Mouse (Mus musculus) hindbrain, embryonic 13.5 days (tissue): Measurements from ENCODE around the gene Afg1l. TPM values are rescaled to one million over a fixed set of nuclear protein-coding genes. Genes with fewer than 3 reads are reported as not detected.

ENCODE experiments used
- ATAC-seq: fragments of 200-750 bp; cut with Nextera tagmentation; 2 replicates; pipeline ENCODE4 v1.8.0; 2017; ENCODE audit warnings: moderate TSS enrichment; ENCODE audit not compliant: low FRiP score
- H3K27ac ChIP-seq: fragments of 300-500 bp; sonication (generic); 2 replicates; pipeline ENCODE4 v1.5.1; 2015; ENCODE audit warnings: inconsistent platforms, mild to moderate bottlenecking, moderate library complexity
- H3K27me3 ChIP-seq: fragments of 300-500 bp; sonication (generic); 2 replicates; pipeline ENCODE4 v1.6.1; 2015; ENCODE audit warnings: mild to moderate bottlenecking, inconsistent platforms
- H3K36me3 ChIP-seq: fragments of 300-500 bp; sonication (generic); 2 replicates; pipeline ENCODE4 v1.6.1; 2015; ENCODE audit warnings: mild to moderate bottlenecking, inconsistent platforms
- H3K4me1 ChIP-seq: fragments of 300-500 bp; sonication (generic); replicated peaks from 2 replicates; pipeline ENCODE4 v1.6.1; 2015; ENCODE audit warnings: inconsistent platforms
- H3K4me2 ChIP-seq: fragments of 300-500 bp; sonication (generic); 2 replicates; pipeline ENCODE4 v1.6.1; 2015; ENCODE audit warnings: inconsistent platforms, mild to moderate bottlenecking, moderate library complexity
- H3K4me3 ChIP-seq: fragments of 300-500 bp; sonication (generic); 2 replicates; pipeline ENCODE4 v1.5.1; 2015; ENCODE audit warnings: mild to moderate bottlenecking, inconsistent platforms
- H3K9ac ChIP-seq: fragments of 300-500 bp; sonication (generic); 2 replicates; pipeline ENCODE4 v1.6.1; 2015; ENCODE audit warnings: mild to moderate bottlenecking, inconsistent platforms
- H3K9me3 ChIP-seq: fragments of 300-500 bp; sonication (generic); 2 replicates; pipeline ENCODE4 v1.6.1; 2016; ENCODE audit warnings: inconsistent platforms
- WGBS: fragments of 180-500 bp; shearing (Covaris S2); methylation state at CpG from one replicate; pipeline ENCODE4 v1.1.7; 2015; 5-methylcytosine and 5-hydroxymethylcytosine counted together
- polyA plus RNA-seq: library from polyadenylated mRNA; unstranded; fragments of >200 nt; fragmentation: Nextera tagmentation; extraction: Ambion mirVana; gene quantifications from 2 replicates; pipeline ENCODE4 v1.2.1, GENCODE M21; 2015

Gene Afg1l
- polyA plus RNA-seq, 1 experiment from 2014 or later: 6.4 TPM

DNA sequence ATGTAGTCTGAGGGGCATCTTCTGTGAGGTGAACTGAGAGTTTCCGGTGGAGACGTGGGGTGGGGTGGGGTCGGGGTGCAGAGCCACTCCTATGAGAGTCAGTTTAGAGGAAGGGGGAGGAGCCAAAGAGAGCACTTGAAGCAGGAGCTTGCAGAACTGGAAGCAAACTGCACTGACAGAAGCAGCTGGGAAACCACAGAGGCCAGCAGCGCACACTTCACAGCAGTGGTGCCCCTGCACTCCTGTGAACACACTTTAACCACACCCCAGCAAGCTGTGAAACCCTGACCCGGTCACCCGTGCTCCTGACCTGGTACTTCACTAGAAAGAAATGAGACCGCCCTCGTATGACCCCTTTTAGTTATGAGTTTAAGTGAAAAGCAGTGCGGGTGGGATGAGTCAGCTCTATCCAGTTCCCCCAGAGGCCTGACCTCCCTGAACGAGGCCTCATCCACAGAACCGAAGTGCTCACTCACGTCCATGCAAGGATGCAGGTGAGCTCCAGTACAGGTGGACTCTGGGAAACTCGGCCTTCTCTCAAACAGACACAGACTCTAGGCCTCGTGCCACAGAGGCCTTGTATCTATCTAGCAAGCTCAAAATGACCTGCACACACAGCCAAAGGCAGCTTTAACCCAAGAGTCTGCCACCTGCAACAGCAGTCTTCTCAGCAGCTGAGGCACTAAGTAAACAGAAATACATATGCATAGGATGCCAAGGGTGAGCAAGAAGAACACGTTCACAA, 208.9 kb downstream of the Afg1l start:
- no peak for ATAC-seq
- H3K9me3 ChIP-seq: no peaks in the 10 kb centered on the region
- no peak overlapping the region for H3K4me3 ChIP-seq
- H3K27ac ChIP-seq: no peak overlapping the region
- peaks cover 20% of the 10 kb centered on the region for H3K27me3 ChIP-seq
- WGBS: 71% methylated on average over 15 of the region's 15 CpGs
- peaks cover 29% of the 10 kb centered on the region for H3K4me1 ChIP-seq
- peaks cover 18% of the 10 kb centered on the region for H3K36me3 ChIP-seq
- H3K4me2 ChIP-seq: no peak overlapping the region
- peak overlapping the region; percentile 29; the same call in 1 of the 2 replicates for H3K9ac ChIP-seq

- no peak for ATAC-seq
- no peak overlapping the region for H3K9ac ChIP-seq
- H3K4me2 ChIP-seq: no peak overlapping the region
- no peak overlapping the region for H3K27ac ChIP-seq
- 89% methylated on average over 5 of the region's 5 CpGs for WGBS
- peaks cover 15% of the 10 kb centered on the region for H3K4me1 ChIP-seq
- H3K36me3 ChIP-seq: peaks cover 18% of the 10 kb centered on the region
- no peaks in the 10 kb centered on the region for H3K9me3 ChIP-seq
- no peak overlapping the region for H3K4me3 ChIP-seq
- H3K27me3 ChIP-seq: peaks cover 5% of the 10 kb centered on the region
These were observed 210.4 kb downstream of the Afg1l start for GRCm38 (mm10) chr10:42267811-42268545.

DNA sequence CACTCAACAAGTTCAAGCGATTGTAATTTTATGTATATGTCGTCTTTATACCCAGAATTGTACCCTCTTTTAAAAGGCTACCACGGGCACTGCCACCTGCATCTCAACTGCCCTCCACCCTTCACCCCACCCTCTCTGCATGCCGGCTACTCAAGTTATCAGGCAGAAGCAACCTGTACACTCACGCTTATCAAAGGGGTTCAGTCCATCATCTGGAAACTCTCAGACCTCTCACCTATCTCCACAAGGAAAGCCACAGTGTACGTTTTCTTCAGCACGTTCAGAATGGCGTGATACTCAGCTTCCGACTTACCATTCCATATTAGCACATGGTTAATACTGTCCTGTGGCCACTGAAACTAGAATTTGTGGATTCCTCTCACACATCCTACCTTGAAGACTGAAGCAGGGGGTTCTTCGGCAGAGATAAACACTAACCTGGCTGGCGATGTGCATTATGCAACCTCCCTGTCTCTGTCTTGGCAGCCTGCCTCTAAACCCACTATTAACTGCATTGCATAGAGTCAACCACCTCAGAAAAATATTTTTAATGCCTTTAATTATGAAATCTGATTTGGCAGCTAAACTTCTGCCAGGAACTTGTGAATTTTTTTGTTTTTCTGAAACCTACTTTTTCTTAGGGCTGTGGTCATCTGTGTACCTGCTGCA, 213.2 kb downstream of the Afg1l start:
- WGBS: 94% methylated on average over 11 of the region's 11 CpGs
- Histone ChIP-seq H3K27ac (no peak overlapping the region), H3K9me3 (no peaks in the 10 kb centered on the region), H3K27me3 (no peaks in the 10 kb centered on the region), H3K36me3 (peaks cover 18% of the 10 kb centered on the region), H3K4me3 (no peak overlapping the region), H3K4me1 (peaks cover 7% of the 10 kb centered on the region; the same call in 1 of the 2 replicates), H3K4me2 (no peak overlapping the region), H3K9ac (no peak overlapping the region)
- no peak for ATAC-seq

GRCm38 (mm10) chr10:42264195-42264594, 214.2 kb downstream of the Afg1l start:
- Histone ChIP-seq H3K4me1 (0 out of 2 replicates have a peak, but pooled peaks cover under 1% of the 10 kb centered on the region), H3K27ac (no peak overlapping the region), H3K36me3 (peaks cover 18% of the 10 kb centered on the region), H3K27me3 (no peaks in the 10 kb centered on the region), H3K4me2 (no peak overlapping the region), H3K9ac (no peak overlapping the region), H3K4me3 (no peak overlapping the region), H3K9me3 (no peaks in the 10 kb centered on the region)
- WGBS: 86% methylated on average over 5 of the region's 5 CpGs
- ATAC-seq: no peak

DNA sequence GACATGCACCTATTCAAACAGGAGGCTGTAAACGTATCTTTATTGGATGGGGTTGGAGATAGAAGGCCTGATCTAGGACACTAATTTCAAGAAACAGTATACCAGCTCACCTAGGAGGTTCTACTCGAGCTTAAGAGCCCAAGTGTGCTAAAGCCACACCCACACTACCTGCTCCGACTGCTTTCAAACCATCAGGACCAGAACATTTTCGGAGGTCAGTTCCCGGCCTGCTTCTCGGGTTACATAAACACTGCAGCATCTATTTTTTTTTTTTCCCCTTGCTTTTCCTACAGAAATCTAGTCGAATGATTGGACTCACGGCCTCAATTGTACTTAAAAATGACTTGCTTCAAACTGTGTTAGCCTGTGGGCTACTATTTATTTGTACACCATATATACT, 214.7 kb downstream of the Afg1l start:
- Histone ChIP-seq H3K9ac (no peak overlapping the region), H3K4me3 (no peak overlapping the region), H3K36me3 (peaks cover 18% of the 10 kb centered on the region), H3K27me3 (no peaks in the 10 kb centered on the region), H3K4me2 (no peak overlapping the region), H3K4me1 (no peaks in the 10 kb centered on the region), H3K27ac (no peak overlapping the region), H3K9me3 (no peaks in the 10 kb centered on the region)
- WGBS: 86% methylated on average over 8 of the region's 8 CpGs
- ATAC-seq: no peak

Other genes starting within 250 kb of the Afg1l start
- gene Foxo3, start 201.8 kb downstream of the Afg1l start, polyA plus RNA-seq: 3.7 and 3.9 TPM in 2 replicates
- 254 and 272 TPM in 2 replicates for gene Snx3, start 23.5 kb upstream of the Afg1l start, polyA plus RNA-seq
- gene Nr2e1, start 105.1 kb upstream of the Afg1l start, polyA plus RNA-seq: 0.39 and 0.49 TPM in 2 replicates
- gene Ostm1, start 105.3 kb upstream of the Afg1l start, polyA plus RNA-seq: 32.0 and 32.2 TPM in 2 replicates